Mouse (Mus musculus) monocyte, adult 2 months (primary cell): ENCODE data around the gene Gm20854.
"Not testable (repeated sequence)": the region's sequence is repeated elsewhere in the genome, so short reads cannot be mapped to it uniquely, and the experiment has no call there.

ENCODE experiments used
- DNase-seq, 2 experiments: peaks; one replicate each; pipeline ENCODE4 v3.0.0; 2022; ENCODE audit warnings: low spot score in 2 of 2, low read depth in 1 of 2

The Gm20854 gene

DNA sequence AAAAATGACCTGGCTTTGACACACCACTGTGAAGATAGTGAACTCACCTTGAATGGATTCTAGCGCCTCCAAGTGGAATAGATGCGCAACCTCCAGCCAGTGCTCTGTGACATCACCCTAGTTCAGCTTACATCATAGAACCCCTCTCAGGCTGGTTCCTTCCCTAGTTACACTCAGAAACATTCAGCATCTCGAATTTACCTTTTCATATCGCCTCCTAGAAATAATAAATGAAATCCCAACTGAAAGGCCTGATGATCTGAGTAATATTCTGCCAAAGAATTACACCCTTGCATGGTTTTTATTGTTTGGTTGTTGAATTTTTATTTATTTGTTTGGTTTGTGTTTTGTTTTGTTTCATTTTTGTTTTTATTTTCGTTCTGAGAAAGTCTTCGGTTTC is at the start of gene Gm20854:
Gm20854 (minus strand) TSS at position 101 of the 400 bp plus-strand sequence.
- not testable (repeated sequence) for DNase-seq
